Mouse (Mus musculus) heart, postnatal 25 days (tissue): Measurements from ENCODE around the gene Hpgds. TPM values are rescaled to one million over a fixed set of nuclear protein-coding genes. Genes with fewer than 3 reads are reported as not detected.

Experiments used
- DNase-seq: peaks from one replicate; pipeline ENCODE4 v3.0.0; 2022; ENCODE audit warnings: low spot score
- intact Hi-C: fragments of 180-260 bp; cut with DNase I; formaldehyde crosslinking; loops from one replicate; pipeline ENCODE4 v1.15.1; 2025
- total RNA-seq, 2 experiments: library from RNA; stranded (reverse); gene quantifications; 2 replicates each; pipeline ENCODE4 v1.2.3; 2021

Gene Hpgds
- total RNA-seq, result 1 to 10 TPM in 1 of 2 experiments, under 1 TPM in 1; 0.48 to 1.0 TPM

- intact Hi-C loops, result no loop called here
- DNase-seq, result no peak
Measured at GRCm38 (mm10) chr6:65144621-65145205, at the start of gene Hpgds. Hpgds (minus strand) TSS chr6:65144908.

GRCm38 (mm10) chr6:65164977-65165376 is 20.3 kb upstream of the Hpgds start:
- DNase-seq, result no peak
- intact Hi-C loops, result no loop called here

GRCm38 (mm10) chr6:65164137-65164536 is 19.4 kb upstream of the Hpgds start:
- DNase-seq, result no peak
- intact Hi-C loops, result no loop called here

- intact Hi-C loops, result no loop called here
- no peak for DNase-seq
Measured at GRCm38 (mm10) chr6:65159381-65159942, 14.8 kb upstream of the Hpgds start.

DNA sequence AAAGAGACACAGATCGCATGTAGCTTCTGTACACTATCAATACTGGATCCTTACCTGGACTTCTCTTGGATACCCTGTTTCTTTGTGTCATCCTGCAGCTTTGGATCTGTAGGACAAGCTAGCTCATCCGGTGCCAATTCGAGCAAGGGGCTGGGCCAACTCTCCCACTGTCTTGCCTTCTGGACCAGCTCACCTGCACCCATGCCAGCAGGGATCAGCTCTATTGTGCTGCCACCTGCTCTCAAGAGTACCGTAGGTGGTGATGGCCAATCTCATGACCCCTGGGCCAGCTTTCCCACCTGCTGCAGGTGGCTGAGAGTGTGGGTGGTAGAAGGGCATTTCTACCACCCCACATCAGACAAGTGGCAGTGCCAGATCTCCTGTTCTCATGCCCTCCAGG is 12.3 kb upstream of the Hpgds start:
- no peak for DNase-seq
- intact Hi-C loops, result no loop called here

DNA sequence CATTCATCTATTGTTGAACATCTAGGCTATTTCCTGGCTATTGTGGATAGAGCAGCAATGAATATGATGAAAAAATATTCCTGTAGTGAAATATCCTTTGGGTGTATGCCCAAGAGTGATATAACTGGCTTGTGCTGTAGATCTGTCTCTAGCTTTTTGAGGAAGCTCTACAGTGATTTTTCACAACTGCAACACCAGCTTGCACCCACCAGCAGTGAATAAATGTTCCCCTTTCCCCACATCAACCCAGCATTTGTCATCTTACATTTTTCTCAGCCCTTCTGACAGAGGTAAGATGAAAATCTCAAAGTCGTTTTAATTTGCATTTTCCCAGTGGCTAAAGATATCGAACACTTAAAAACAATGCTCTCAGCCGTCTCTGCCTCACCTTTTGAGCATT is 8.9 kb upstream of the Hpgds start:
- DNase-seq, result no peak
- intact Hi-C loops, result no loop called here

- DNase-seq, result no peak
- intact Hi-C loops, result no loop called here
Measured at GRCm38 (mm10) chr6:65150703-65151102, 6.0 kb upstream of the Hpgds start.

DNA sequence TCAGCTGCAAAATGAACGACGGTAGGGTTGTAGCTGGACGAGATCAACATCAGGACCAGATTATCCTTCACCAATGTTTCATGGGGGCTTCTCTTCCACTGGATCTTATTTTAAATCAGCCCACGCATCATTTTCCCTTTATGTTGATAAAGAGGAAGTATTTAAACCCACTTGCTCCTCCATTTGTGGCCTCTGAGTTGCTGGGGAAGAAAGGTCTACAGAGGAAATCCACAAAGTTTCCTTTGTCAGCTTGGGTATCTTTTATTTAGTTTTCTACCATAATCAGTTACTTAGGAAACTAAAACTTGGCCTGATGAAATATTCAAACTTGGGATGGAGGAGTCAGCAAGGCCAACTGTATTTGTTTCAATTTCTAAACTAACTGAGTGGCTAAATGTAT is 1.7 kb upstream of the Hpgds start:
- no peak for DNase-seq
- intact Hi-C loops, result no loop called here

DNA sequence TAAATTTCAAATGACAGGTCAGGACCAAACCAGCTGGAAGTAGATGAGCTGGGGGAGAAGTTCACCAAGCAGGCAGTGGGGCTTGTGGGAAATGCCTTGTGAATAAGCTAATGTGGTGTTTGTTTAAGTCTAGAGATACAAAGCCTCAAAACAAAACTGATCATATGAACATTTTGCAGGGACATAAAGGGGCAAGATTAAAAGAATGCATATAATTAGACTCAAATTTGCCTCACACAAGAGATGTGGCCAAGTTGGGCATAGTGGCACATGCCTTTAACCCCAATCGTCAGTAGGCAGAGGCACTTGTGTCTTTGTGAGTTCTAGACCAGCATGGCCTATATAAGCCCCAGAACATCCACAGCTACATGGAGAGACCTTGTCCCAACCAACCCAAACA is 2.4 kb downstream of the Hpgds start:
- DNase-seq, result no peak
- intact Hi-C loops, result no loop called here

- intact Hi-C loops, result no loop called here
- no peak for DNase-seq
Measured at GRCm38 (mm10) chr6:65140750-65141243, 3.9 kb downstream of the Hpgds start.

GRCm38 (mm10) chr6:65140082-65140749 is 4.5 kb downstream of the Hpgds start:
- no peak for DNase-seq

GRCm38 (mm10) chr6:65138243-65138642 is 6.5 kb downstream of the Hpgds start:
- no peak for DNase-seq
- intact Hi-C loops, result no loop called here

More at GRCm38 (mm10) chr6:65140082-65140749, 4.5 kb downstream of the Hpgds start:
- intact Hi-C loops, result no loop called here

DNA sequence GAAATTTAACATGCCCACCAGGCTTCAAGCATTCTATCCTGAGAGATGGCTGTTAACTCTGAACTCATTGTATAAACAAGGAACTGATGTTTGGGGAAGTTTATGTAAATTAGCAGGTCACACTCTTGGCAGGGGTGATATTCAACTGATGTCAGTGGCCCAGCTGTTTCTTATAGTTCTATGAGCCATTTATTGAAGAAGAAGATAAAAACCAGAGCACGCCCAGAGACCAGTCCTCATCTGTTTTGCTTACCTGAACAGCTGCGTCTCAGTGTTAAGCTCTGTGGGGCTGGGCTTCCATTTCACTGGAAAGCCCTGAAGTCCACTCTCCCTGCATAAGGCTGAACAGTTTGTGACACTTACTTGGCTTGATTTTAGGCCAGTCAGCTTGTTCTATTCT is 6.9 kb downstream of the Hpgds start:
- DNase-seq, result no peak
- intact Hi-C loops, result no loop called here

DNA sequence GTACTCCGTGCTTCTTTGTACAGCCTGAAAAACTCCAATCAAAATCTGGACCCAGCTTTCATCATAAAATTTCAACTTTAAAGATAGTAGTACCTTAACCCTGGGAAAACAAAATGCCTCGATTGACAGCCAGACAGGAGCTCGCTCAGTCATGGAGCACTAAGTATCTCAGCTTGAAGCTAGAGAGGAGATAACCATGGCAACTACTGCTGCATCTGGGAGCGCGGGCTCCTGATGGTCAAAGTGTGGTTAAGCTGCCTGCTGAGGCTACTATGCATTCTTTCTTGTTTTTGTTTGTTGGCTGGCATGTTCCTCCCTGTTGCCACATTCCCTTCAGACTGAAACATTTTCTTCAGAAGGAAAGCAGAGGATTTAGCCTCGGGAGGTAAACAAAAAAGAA is 12.3 kb downstream of the Hpgds start:
- intact Hi-C loops, result no loop called here
- DNase-seq, result no peak

DNA sequence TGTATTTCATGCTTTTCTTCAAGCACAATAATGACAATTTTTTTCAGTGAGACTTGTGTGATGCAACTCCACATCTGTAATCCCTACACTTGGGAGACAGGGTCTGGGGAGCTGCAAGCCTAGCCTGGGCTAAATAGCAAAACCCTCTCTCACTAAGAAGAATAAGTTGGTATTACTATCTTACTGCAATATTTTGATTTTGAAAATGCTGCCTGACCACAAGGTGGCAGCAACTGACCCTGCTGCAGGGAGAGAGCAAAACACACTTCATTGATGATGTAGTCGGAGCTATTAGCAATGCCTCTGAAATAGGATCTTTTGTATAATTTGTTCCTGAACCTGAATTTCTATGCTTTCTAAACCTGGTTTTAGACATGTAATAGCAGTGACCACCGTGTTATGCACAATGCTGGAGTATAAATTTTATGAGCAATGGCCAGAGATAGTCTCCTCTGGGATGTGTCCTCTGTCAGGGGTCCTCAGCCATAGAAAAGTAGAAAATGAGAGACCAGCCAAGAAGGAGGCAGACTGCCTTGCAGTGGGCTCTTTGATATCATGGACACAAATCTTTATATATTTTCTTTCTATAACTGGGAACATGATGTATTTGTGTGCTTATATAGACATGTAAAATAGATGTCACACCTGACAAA is 18.5 kb downstream of the Hpgds start:
- intact Hi-C loops, result loop anchor here (1.0 to 10.0 kb wide), 3 partner anchors 327 to 1407 kb away; no protein-coding TSS in a partner anchor
- no peak for DNase-seq

GRCm38 (mm10) chr6:65117540-65117939 is 27.2 kb downstream of the Hpgds start:
- DNase-seq, result no peak
- intact Hi-C loops, result no loop called here

DNA sequence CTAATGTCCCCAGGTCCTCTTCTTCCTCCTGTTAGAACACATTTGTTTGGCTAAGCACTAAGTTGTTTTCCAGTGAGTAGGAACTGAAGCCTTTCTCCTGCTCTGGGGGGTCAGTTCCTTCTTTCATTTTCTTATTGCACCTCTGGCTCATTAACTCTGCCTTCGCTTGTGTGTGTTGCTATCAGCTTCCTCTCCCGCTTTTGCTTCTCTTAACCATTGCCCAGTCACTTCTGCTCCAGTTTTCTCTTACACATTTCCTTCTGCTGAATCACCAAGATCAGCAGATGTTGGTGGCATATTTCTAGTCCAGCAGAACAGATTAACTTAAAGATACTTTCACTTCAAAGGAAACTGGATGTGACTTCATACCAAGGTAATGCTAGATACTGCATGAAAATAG is 29.8 kb downstream of the Hpgds start:
- no peak for DNase-seq
- intact Hi-C loops, result no loop called here

GRCm38 (mm10) chr6:65079139-65079538 is 65.6 kb downstream of the Hpgds start:
- intact Hi-C loops, result no loop called here
- DNase-seq, result no peak

DNA sequence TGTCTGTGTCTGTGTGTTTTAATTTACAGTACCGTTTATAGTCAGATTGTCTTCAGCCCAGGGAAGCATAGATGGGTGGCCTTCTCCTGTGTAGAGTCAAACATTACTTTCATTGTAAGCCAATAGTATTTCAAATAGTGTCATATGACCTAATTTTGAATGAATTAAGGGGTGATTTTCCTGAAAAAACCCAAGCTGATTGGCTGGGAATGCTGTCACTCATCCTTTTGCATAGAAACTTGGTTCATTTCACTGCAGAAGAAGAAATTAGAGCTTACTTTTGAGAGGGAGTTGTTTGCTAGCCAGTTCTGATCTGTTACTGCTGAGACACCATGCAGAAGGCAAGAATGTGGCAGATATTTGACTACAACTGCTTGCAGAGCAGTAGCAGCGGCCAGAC is 69.5 kb downstream of the Hpgds start:
- intact Hi-C loops, result no loop called here
- DNase-seq, result no peak
